Mouse (Mus musculus) heart, embryonic 12.5 days (tissue): ENCODE measurements around the gene Fam50b. TPM values are rescaled to one million over a fixed set of nuclear protein-coding genes. Genes with fewer than 3 reads are reported as not detected.

Experiments used
- ATAC-seq: fragments of 200-750 bp; cut with Nextera tagmentation; 2 replicates; pipeline ENCODE4 v1.8.0; 2017; ENCODE audit warnings: moderate TSS enrichment, moderate library complexity; ENCODE audit not compliant: insufficient number of reproducible peaks, low FRiP score
- H3K27ac ChIP-seq: fragments of 300-500 bp; sonication (generic); 2 replicates; pipeline ENCODE4 v1.5.1; 2016; ENCODE audit warnings: mild to moderate bottlenecking, moderate library complexity; ENCODE audit not compliant: poor library complexity, severe bottlenecking
- H3K27me3 ChIP-seq: fragments of 300-500 bp; sonication (generic); replicated peaks from 2 replicates; pipeline ENCODE4 v1.6.1; 2016; ENCODE audit warnings: mild to moderate bottlenecking, moderate library complexity
- H3K36me3 ChIP-seq: fragments of 300-500 bp; sonication (generic); 2 replicates; pipeline ENCODE4 v1.6.1; 2016; ENCODE audit warnings: mild to moderate bottlenecking, moderate library complexity
- H3K4me1 ChIP-seq: fragments of 300-500 bp; sonication (generic); replicated peaks from 2 replicates; pipeline ENCODE4 v1.6.1; 2016; ENCODE audit warnings: mild to moderate bottlenecking
- H3K4me2 ChIP-seq: fragments of 300-500 bp; sonication (generic); 2 replicates; pipeline ENCODE4 v1.6.1; 2016; ENCODE audit warnings: mild to moderate bottlenecking, moderate library complexity
- H3K4me3 ChIP-seq: fragments of 300-500 bp; sonication (generic); 2 replicates; pipeline ENCODE4 v1.5.1; 2016; ENCODE audit warnings: mild to moderate bottlenecking
- H3K9ac ChIP-seq: fragments of 300-500 bp; sonication (generic); 2 replicates; pipeline ENCODE4 v1.6.1; 2016; ENCODE audit warnings: mild to moderate bottlenecking, moderate library complexity
- H3K9me3 ChIP-seq: fragments of 300-500 bp; sonication (generic); replicated peaks from 2 replicates; pipeline ENCODE4 v1.6.1; 2016; ENCODE audit warnings: mild to moderate bottlenecking, moderate library complexity
- WGBS: fragments of 180-500 bp; shearing (Covaris S2); methylation state at CpG from one replicate; pipeline ENCODE4 v1.1.7; 2016; 5-methylcytosine and 5-hydroxymethylcytosine counted together
- polyA plus RNA-seq: library from polyadenylated mRNA; unstranded; fragments of >200 nt; fragmentation: Nextera tagmentation; extraction: Ambion mirVana; gene quantifications from 2 replicates; pipeline ENCODE4 v1.2.1, GENCODE M21; 2016

The Fam50b gene
- not detected in 2 replicates for polyA plus RNA-seq

DNA sequence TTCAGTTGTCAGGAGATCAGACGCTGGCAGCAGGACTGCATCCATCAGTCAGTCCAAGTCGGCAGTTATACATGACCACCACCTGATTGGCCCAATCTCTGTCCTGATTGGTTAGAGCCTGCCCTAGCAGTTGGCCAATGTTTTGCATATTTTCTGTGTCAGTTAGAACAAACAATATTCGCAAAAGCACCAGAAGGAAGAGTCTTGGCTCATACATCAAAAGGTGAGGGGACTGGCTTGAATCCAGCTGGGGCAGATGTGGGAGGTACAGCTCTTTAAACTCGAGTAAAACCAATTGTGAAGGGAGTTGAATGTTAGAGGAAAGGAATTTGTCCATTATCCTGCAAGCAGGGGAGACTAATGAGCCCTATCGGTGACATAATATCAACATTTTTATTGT lies at the start of gene Fam50b:
TSS of gene Fam50b (plus strand) at position 165 of the 400 bp plus-strand sequence.
- H3K27me3 ChIP-seq = no peaks in the 10 kb centered on the region
- H3K4me3 ChIP-seq = no peak within 1 kb of the TSS
- ATAC-seq = no peak
- peaks cover 4% of the 10 kb centered on the region; the same call in 1 of the 2 replicates for H3K4me1 ChIP-seq
- H3K27ac ChIP-seq = no peak within 1 kb of the TSS
- no peak within 1 kb of the TSS for H3K9ac ChIP-seq
- H3K4me2 ChIP-seq = no peak within 1 kb of the TSS
- H3K36me3 ChIP-seq = no peaks in the 10 kb centered on the region
- 49% methylated on average over 5 of the region's 5 CpGs for WGBS
- H3K9me3 ChIP-seq = no peaks in the 10 kb centered on the region

DNA sequence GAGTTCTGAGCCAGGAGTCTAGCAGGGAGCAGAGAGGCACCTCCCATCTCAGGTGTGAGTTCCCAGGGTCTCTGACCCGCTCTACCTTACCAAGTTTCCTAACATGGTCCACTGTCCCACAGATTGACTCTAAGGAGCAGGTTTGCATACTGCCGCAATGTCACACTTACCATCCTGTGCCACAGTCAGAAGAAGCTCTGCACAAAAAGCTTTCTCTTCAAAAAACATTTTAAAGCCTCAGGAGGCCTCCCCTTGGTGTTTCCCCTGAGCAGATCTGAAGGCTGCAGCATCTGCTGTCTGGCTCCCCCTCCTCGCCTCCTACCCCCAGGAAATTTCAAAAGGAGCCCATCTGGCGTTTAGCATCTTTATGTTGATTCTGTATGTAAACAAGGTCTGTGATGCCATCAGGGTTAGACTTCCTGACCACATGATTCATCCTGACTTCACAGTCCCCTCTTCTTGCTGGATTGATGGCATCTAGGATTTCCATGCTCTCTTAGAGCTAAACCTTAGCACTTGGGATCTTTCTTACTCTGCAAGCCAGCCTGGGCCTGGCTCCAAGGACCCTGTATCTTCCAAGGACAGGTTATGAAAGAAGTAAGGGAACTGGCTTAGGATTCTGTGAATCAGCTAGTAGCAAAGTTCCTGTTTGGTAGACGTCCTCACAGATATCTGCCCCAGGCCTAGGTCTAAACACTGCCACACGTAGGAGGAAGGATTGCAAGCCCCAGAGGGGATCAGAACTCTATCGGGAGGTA lies 49.5 kb upstream of the Fam50b start:
- Histone ChIP-seq H3K27me3 (no peaks in the 10 kb centered on the region), H3K9ac (no peak overlapping the region), H3K9me3 (no peaks in the 10 kb centered on the region), H3K27ac (no peak overlapping the region), H3K4me2 (no peak overlapping the region), H3K4me3 (no peak overlapping the region), H3K4me1 (peaks cover 18% of the 10 kb centered on the region), H3K36me3 (no peaks in the 10 kb centered on the region)
- WGBS = 72% methylated on average over 7 of the region's 7 CpGs
- ATAC-seq = no peak

DNA sequence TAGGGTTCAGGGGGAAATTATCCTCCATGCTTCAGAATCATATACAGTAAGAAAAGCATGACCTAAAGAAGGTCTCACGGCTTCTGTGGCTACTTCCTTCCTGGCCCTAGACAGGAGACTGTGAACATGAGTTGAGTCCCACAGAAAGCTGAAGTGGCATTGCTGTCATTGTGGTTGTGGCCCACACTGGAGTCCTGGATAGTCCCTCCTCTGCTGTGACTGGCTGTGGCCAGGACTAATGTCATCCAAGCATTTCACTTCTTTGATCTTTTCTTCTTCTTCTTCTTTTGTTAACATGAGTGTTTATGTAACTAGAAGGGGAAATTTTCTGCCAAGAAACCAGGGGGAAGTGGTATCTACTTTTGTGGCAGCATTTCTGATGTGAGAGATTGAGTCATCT lies 43.6 kb upstream of the Fam50b start:
- WGBS = 66% methylated on average over 1 of the region's 1 CpGs

DNA sequence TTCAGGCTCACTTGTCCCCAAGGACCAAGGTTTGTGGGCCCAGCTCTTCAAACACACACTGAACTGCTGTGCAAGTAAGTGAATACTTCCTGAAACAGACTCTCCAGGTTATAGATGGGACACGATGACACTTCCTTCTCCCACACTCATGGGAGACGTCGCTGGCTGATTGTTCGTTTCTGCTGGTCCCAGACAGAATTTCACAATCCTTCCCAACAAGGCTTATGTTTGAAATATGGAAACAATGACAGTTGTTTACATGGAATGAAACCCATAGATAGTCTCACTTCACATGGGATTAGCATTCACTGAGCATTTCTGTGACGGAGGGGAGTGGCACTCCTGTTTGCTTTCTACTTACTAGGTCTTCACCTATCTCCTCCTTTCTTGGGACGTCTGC lies 41.5 kb upstream of the Fam50b start:
- Histone ChIP-seq H3K4me3 (no peak overlapping the region), H3K36me3 (no peaks in the 10 kb centered on the region), H3K27ac (no peak overlapping the region), H3K9ac (no peak overlapping the region), H3K4me1 (0 out of 2 replicates have a peak, but pooled peaks cover 4% of the 10 kb centered on the region), H3K27me3 (no peaks in the 10 kb centered on the region), H3K4me2 (no peak overlapping the region), H3K9me3 (no peaks in the 10 kb centered on the region)
- ATAC-seq = no peak
- 75% methylated on average over 6 of the region's 6 CpGs for WGBS

More for the DNA sequence above, 43.6 kb upstream of the Fam50b start:
- no peak for ATAC-seq
- no peak overlapping the region for H3K27ac ChIP-seq
- no peaks in the 10 kb centered on the region for H3K9me3 ChIP-seq
- H3K9ac ChIP-seq = no peak overlapping the region
- 0 out of 2 replicates have a peak, but pooled peaks cover 6% of the 10 kb centered on the region for H3K4me1 ChIP-seq
- H3K4me2 ChIP-seq = no peak overlapping the region
- no peak overlapping the region for H3K4me3 ChIP-seq
- H3K27me3 ChIP-seq = no peaks in the 10 kb centered on the region
- no peaks in the 10 kb centered on the region for H3K36me3 ChIP-seq

DNA sequence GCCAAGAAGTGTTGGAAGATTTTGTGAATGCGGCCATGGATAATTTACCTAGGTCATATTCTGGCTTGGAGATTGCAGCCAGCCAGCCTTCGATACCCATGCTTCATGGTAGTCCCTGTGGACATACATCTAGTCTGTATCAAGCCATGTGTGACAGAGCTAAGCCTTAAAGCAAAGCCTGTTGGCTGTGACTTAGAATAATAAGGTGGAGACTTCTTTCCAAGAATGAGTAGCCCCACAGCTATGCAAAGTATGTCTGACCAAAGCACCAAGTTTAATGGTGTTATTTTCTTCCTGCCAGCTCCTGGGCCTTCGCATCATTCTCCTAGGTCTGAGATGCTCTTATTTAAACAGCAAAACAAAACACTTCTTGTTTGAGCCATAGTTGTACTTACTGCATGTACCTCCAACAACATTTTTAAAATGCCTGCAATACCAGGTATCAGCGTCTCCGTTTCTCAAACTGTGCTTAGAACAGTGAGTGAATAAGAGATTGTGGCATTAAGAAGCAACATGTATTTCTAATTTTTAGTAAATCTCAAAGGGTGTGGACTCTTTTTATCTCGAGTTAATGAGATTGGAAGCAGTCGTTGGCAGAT lies 37.8 kb upstream of the Fam50b start:
- no peaks in the 10 kb centered on the region for H3K36me3 ChIP-seq
- H3K27ac ChIP-seq = no peak overlapping the region
- H3K4me1 ChIP-seq = 0 out of 2 replicates have a peak, but pooled peaks cover 4% of the 10 kb centered on the region
- H3K4me3 ChIP-seq = no peak overlapping the region
- no peak overlapping the region for H3K9ac ChIP-seq
- no peaks in the 10 kb centered on the region for H3K27me3 ChIP-seq
- 61% methylated on average over 7 of the region's 7 CpGs for WGBS
- no peak for ATAC-seq
- H3K4me2 ChIP-seq = no peak overlapping the region
- no peaks in the 10 kb centered on the region for H3K9me3 ChIP-seq

DNA sequence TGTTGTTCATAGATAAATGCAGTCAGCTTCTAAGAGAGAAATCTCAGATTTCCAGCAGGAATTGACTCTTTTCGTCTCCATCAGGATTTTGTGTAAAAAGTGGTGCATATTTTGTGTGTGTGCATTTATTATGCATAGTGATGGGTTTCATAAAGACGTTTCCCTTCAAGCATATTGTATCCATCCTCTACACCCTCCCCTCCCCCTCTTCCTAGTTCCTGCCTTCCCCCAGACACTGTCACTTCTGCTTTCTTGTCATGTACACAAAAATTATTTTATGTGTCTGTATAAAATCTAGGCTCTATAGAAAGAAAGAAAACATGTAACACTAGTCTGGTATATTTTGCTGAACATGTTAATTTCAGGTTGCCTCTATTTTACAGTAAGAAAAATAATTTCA lies 34.6 kb upstream of the Fam50b start:
- Histone ChIP-seq H3K27ac (no peak overlapping the region), H3K4me2 (no peak overlapping the region), H3K36me3 (no peaks in the 10 kb centered on the region), H3K9ac (no peak overlapping the region), H3K27me3 (no peaks in the 10 kb centered on the region), H3K4me1 (0 out of 2 replicates have a peak, but pooled peaks cover 4% of the 10 kb centered on the region), H3K4me3 (no peak overlapping the region), H3K9me3 (no peaks in the 10 kb centered on the region)
- WGBS = 68% methylated on average over 2 of the region's 2 CpGs
- no peak for ATAC-seq

DNA sequence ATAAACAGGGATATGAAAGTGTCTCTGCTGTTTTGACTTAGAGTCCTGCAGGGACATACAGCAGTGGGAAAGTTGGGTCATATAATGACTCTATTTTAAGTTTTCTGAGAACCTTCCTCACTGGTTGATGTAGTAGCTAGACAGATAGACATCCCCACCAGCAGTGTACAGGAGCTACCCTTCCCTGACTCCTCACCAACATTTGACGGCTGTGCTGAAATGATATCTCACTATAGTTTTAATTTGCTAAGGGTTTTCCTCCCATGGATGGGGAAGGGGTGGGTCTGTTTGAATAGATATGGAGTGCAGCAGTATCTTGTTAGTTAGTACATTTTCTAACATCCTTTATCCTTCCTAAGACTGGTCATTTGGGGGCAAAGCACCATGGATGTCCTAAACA lies 34.0 kb upstream of the Fam50b start:
- H3K9ac ChIP-seq = no peak overlapping the region
- no peak for ATAC-seq
- no peaks in the 10 kb centered on the region for H3K36me3 ChIP-seq
- no peak overlapping the region for H3K27ac ChIP-seq
- H3K4me3 ChIP-seq = no peak overlapping the region
- H3K27me3 ChIP-seq = no peaks in the 10 kb centered on the region
- H3K4me2 ChIP-seq = no peak overlapping the region
- 0 out of 2 replicates have a peak, but pooled peaks cover 4% of the 10 kb centered on the region for H3K4me1 ChIP-seq
- no peaks in the 10 kb centered on the region for H3K9me3 ChIP-seq
- 73% methylated on average over 1 of the region's 1 CpGs for WGBS

DNA sequence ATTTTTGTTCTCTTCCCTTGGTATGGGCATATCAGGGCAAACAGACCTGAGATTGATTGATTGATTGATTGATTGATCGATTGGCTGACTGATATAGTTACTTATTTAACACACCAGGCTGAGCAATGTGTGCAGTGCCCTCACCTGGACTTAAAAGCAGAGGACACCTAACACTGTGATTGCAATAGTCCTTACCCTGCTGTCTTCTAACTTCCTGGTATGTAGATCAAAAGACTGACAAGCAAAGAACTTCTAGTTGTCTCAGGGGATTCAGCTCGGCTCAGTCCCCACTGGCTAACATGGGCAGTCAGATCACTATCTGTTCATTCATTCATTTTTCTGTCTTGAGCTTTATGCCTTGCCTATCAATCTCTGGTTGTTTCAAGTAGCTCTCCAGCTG lies 31.3 kb upstream of the Fam50b start:
- no peak overlapping the region for H3K4me3 ChIP-seq
- H3K36me3 ChIP-seq = no peaks in the 10 kb centered on the region
- H3K4me1 ChIP-seq = no peaks in the 10 kb centered on the region
- WGBS = 48% methylated on average over 2 of the region's 2 CpGs
- no peak overlapping the region for H3K27ac ChIP-seq
- no peaks in the 10 kb centered on the region for H3K9me3 ChIP-seq
- ATAC-seq = no peak
- no peaks in the 10 kb centered on the region for H3K27me3 ChIP-seq
- H3K9ac ChIP-seq = no peak overlapping the region
- no peak overlapping the region for H3K4me2 ChIP-seq

DNA sequence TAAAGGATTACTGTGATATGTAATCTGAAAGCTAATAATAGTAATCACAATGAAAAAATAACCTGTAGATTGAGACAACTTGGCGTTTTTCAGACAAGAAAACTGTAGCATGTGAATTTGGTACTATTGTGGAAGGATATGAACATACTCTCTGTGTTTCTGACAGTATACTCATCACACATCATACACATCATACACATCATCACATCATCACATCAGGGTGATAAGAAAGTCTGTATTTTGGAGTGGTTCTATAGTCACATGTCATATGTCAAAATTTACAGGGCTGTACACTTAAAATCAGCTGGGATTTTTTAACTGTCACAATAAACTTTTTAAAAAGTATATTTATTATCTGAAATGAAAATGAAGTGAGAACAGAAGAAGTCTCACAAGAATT lies 30.9 kb upstream of the Fam50b start:
- no peaks in the 10 kb centered on the region for H3K4me1 ChIP-seq
- H3K9ac ChIP-seq = no peak overlapping the region
- no peak overlapping the region for H3K4me3 ChIP-seq
- ATAC-seq = no peak
- no peak overlapping the region for H3K4me2 ChIP-seq
- H3K27me3 ChIP-seq = no peaks in the 10 kb centered on the region
- no peaks in the 10 kb centered on the region for H3K36me3 ChIP-seq
- no peaks in the 10 kb centered on the region for H3K9me3 ChIP-seq
- 63% methylated on average over 1 of the region's 1 CpGs for WGBS
- H3K27ac ChIP-seq = no peak overlapping the region

DNA sequence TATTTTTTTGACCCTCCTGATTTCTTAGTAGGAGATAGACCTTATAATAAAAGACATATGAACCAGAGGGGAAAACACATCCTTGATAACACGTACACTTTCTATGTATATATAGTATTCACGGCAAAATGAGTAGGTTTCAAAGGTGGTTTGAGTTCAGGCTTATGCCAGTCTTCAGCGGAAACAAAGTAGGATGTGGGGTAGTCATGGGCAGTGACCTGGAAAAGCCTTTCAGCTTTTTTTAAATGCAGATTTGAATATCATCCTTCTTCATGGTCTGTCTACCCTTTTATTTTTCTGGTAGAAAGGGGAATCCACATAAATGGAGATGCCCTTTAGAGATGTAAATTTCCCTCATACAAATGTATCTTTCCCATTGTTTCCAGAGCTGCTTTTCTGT lies 29.8 kb upstream of the Fam50b start:
- Histone ChIP-seq H3K9me3 (no peaks in the 10 kb centered on the region), H3K27ac (no peak overlapping the region), H3K9ac (no peak overlapping the region), H3K4me2 (no peak overlapping the region), H3K4me3 (no peak overlapping the region), H3K4me1 (peaks cover 4% of the 10 kb centered on the region; the same call in 1 of the 2 replicates), H3K36me3 (no peaks in the 10 kb centered on the region), H3K27me3 (no peaks in the 10 kb centered on the region)
- WGBS = 86% methylated on average over 3 of the region's 3 CpGs
- ATAC-seq = no peak

DNA sequence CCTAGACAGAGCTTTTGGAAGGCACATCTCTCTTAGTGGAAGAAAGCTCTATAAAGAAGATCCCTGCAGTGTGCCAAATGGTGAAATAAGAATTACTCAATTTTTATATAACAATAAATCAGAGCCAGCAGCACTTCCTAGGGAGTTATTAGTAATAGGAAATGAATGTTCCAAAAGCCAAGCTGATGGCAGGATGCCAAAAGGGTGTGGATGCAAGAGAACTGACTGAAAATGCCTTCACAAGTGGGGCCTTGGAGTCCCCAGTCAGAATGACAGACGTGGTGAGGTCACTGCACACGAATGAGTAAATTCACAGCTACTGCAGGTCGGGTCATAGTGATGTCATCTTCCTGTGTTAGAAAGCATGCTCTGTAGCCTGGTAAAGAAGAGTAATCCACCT lies 25.7 kb upstream of the Fam50b start:
- peaks cover 4% of the 10 kb centered on the region; the same call in 1 of the 2 replicates for H3K4me1 ChIP-seq
- H3K9me3 ChIP-seq = no peaks in the 10 kb centered on the region
- WGBS = 28% methylated on average over 3 of the region's 3 CpGs
- H3K4me3 ChIP-seq = no peak overlapping the region
- H3K4me2 ChIP-seq = no peak overlapping the region
- H3K27me3 ChIP-seq = no peaks in the 10 kb centered on the region
- peak overlapping the region; percentile 13; the same call in 1 of the 2 replicates for H3K27ac ChIP-seq
- no peak overlapping the region for H3K9ac ChIP-seq
- ATAC-seq = peak; percentile 66; the same call in 1 of the 2 replicates
- no peaks in the 10 kb centered on the region for H3K36me3 ChIP-seq
